Mouse (Mus musculus): ENCODE results near the gene Hdac4.

Gene Hdac4

DNA sequence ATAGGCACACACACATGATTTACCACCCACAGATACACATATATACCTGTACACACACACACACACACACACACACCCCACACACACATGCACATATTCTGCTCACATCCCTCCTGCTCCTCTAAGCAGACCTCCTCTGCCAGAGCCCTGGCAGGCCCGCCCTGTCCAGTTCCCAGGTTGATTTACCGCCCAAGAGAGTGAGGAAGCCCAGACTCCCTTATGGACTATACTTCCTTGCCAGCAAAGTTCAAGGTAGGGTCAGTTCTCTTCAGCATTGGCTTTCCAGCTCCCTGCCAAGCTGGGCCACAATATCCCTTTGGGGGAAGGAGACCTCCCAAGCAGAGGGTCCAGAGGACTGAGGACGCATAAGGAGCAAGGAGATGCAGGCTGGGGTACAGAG lies 280.9 kb downstream of the Hdac4 start:
- DNase-seq = no peak

GRCm38 (mm10) chr1:91913850-91914249 lies 281.6 kb downstream of the Hdac4 start:
- peak; percentile 24 to 47 for DNase-seq

- DNase-seq = no peak
Measured at GRCm38 (mm10) chr1:91912227-91913119, 283.0 kb downstream of the Hdac4 start.

GRCm38 (mm10) chr1:91905268-91905667 lies 290.2 kb downstream of the Hdac4 start:
- DNase-seq = no peak

GRCm38 (mm10) chr1:91903241-91903981 lies 292.1 kb downstream of the Hdac4 start:
- no peak for DNase-seq

GRCm38 (mm10) chr1:91897078-91897477 lies 298.4 kb downstream of the Hdac4 start:
- DNase-seq = peak; percentile 15 to 16

DNA sequence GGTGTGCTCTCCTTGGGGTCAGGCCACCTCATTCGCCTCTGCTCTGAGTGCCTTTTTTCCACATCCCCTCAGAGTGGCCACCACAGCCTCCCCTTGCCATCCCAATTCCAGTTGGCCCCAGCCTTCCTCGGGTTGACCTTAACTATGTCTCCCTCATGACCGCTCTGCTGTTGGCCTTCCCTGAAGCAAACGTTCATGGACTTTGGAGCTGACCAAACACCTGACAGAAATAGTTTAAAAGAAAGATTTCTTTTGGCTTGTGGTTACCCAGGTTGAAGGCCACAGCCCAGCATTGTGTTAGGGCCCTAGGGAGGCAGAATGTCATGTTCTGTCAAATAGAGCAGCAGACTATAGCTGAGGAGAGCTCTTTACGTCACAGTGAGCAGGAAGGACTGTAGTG lies 301.2 kb downstream of the Hdac4 start:
- DNase-seq = no peak

GRCm38 (mm10) chr1:91893598-91893997 lies 301.9 kb downstream of the Hdac4 start:
- DNase-seq = no peak

DNA sequence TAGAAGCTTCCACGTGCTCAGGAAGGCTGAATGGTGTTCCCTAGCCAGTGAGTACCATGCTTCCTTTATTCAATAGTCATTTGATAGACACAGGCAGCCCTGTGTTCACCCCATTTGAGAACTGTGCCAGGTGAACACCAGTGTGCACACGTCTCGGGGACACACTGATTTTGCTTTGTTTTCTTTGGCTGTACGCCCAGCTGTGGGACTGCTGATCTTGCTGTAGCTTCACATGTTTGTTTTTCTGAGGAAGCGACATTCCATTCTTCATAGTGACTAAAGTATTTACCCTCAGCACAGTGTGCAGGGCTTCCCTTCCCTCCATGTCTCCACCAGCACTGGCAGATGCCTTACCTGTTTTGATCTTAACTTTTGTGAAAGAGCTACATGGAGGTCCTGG lies 312.4 kb downstream of the Hdac4 start:
- no peak for DNase-seq

DNA sequence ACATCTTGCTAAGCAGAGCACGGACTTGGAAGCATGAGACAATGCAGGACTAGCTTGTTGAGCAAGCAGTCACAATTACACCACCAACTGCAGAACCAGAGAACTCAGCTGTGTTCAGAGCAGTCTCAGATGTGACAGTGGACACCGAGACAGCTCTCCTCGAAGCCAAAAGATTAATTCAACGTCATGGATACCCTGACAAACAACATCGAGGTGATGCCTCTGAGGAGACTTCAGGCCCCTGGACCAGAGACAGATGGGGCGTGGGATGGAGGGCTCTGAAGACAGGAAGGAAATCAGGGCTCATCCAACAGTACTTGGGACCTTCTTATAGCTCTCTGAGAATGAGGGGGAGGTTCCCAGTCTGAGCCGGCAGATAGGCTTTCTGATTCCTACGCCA lies 314.6 kb downstream of the Hdac4 start:
- DNase-seq = no peak

- DNase-seq = no peak
Measured at GRCm38 (mm10) chr1:91880156-91880555, 315.3 kb downstream of the Hdac4 start.

All from thymus, postnatal 36 days (tissue).